Mouse (Mus musculus) spleen, adult 2 months (tissue): ENCODE results near the gene Ptpn1. TPM values are rescaled to one million over a fixed set of nuclear protein-coding genes. Genes with fewer than 3 reads are reported as not detected.

Source experiments
- DNase-seq, 2 experiments: peaks; one replicate each; pipeline versions ENCODE4 v3.0.0 to v3.0.0-alpha.2; 2012 to 2021; ENCODE audit warnings: low spot score in 2 of 2, low read depth in 1 of 2
- H3K27ac ChIP-seq: fragments of 200-500 bp; 2 replicates; pipeline ENCODE4 v1.5.1; 2012; ENCODE audit warnings: low read length, inconsistent platforms; ENCODE audit not compliant: insufficient read depth
- H3K27me3 ChIP-seq: fragments of 200-500 bp; 2 replicates; pipeline ENCODE4 v1.6.1; 2012; ENCODE audit warnings: mild to moderate bottlenecking, moderate library complexity, low read length, inconsistent platforms; ENCODE audit not compliant: control insufficient read depth, insufficient read depth
- H3K36me3 ChIP-seq: fragments of 200-500 bp; 2 replicates; pipeline ENCODE4 v1.6.1; 2012; ENCODE audit warnings: mild to moderate bottlenecking, low read length, inconsistent platforms; ENCODE audit not compliant: control insufficient read depth, insufficient read depth
- H3K4me1 ChIP-seq: fragments of 200-500 bp; 2 replicates; pipeline ENCODE4 v1.6.1; 2011; ENCODE audit warnings: inconsistent platforms; ENCODE audit not compliant: control insufficient read depth, insufficient read depth, insufficient read length
- H3K4me3 ChIP-seq: fragments of 200-500 bp; 2 replicates; pipeline ENCODE4 v1.5.1; 2011; ENCODE audit warnings: mild to moderate bottlenecking, inconsistent platforms; ENCODE audit not compliant: insufficient read depth, insufficient read length; ENCODE audit errors: extremely low read depth
- CTCF ChIP-seq: fragments of 200-500 bp; IDR thresholded peaks from 2 replicates; pipeline ENCODE4 v1.5.1; 2011; ENCODE audit warnings: mild to moderate bottlenecking, inconsistent platforms; ENCODE audit not compliant: insufficient read depth, insufficient read length, insufficient replicate concordance; ENCODE audit errors: extremely low read depth
- POLR2A ChIP-seq: fragments of 200-500 bp; IDR thresholded peaks from 2 replicates; pipeline ENCODE4 v1.6.1; 2011; ENCODE audit warnings: low read depth, low read length, inconsistent platforms
- WGBS: fragments of 180-500 bp; shearing (Covaris S2); methylation state at CpG from one replicate; pipeline ENCODE4 v1.1.7; 2018; 5-methylcytosine and 5-hydroxymethylcytosine counted together
- polyA plus RNA-seq: library from polyadenylated mRNA; depleted of rRNA; stranded (reverse); fragments of >200 nt; gene quantifications from 2 replicates; pipeline ENCODE4 v1.2.3, GENCODE M21; 2012

Ptpn1 gene
- polyA plus RNA-seq, 1 experiment = 83.8 TPM

- WGBS = 83% methylated on average over 8 of the region's 8 CpGs
- H3K4me1 ChIP-seq = peaks cover 4% of the 10 kb centered on the region; the same call in 1 of the 2 replicates
- H3K27me3 ChIP-seq = no peaks in the 10 kb centered on the region
- no peak overlapping the region for H3K4me3 ChIP-seq
- no peak for TF ChIP-seq CTCF
- no peak for DNase-seq
- H3K27ac ChIP-seq = no peak overlapping the region
- H3K36me3 ChIP-seq = no peaks in the 10 kb centered on the region
Observed at GRCm38 (mm10) chr2:167905561-167905960, 26.3 kb upstream of the Ptpn1 start.

GRCm38 (mm10) chr2:167906729-167907128 is 25.1 kb upstream of the Ptpn1 start:
- H3K36me3 ChIP-seq = no peaks in the 10 kb centered on the region
- no peak for TF ChIP-seq POLR2A
- TF ChIP-seq CTCF = no peak
- H3K4me1 ChIP-seq = peaks cover 4% of the 10 kb centered on the region; the same call in 1 of the 2 replicates
- H3K4me3 ChIP-seq = no peak overlapping the region
- no peaks in the 10 kb centered on the region for H3K27me3 ChIP-seq
- DNase-seq = no peak
- no peak overlapping the region for H3K27ac ChIP-seq

- Histone ChIP-seq H3K4me1 (peaks cover 4% of the 10 kb centered on the region; the same call in 1 of the 2 replicates), H3K27ac (no peak overlapping the region), H3K36me3 (no peaks in the 10 kb centered on the region), H3K4me3 (no peak overlapping the region), H3K27me3 (no peaks in the 10 kb centered on the region)
- no peak for DNase-seq
- TF ChIP-seq CTCF = no peak
- no peak for TF ChIP-seq POLR2A
- WGBS = 60% methylated on average over 11 of the region's 11 CpGs
Observed at GRCm38 (mm10) chr2:167909531-167910177, 22.2 kb upstream of the Ptpn1 start.

GRCm38 (mm10) chr2:167910178-167910540 is 21.7 kb upstream of the Ptpn1 start:
- no peak overlapping the region for H3K27ac ChIP-seq
- no peak for TF ChIP-seq CTCF
- TF ChIP-seq POLR2A = no peak
- DNase-seq = no peak
- no peaks in the 10 kb centered on the region for H3K36me3 ChIP-seq
- H3K4me1 ChIP-seq = peaks cover 4% of the 10 kb centered on the region; the same call in 1 of the 2 replicates
- WGBS = 12% methylated on average over 3 of the region's 3 CpGs
- no peaks in the 10 kb centered on the region for H3K27me3 ChIP-seq
- H3K4me3 ChIP-seq = no peak overlapping the region

- 91% methylated on average over 5 of the region's 5 CpGs for WGBS
- TF ChIP-seq POLR2A (no peak), CTCF (no peak)
- Histone ChIP-seq H3K36me3 (no peaks in the 10 kb centered on the region), H3K4me1 (peaks cover 4% of the 10 kb centered on the region; the same call in 1 of the 2 replicates), H3K4me3 (no peak overlapping the region), H3K27ac (no peak overlapping the region), H3K27me3 (no peaks in the 10 kb centered on the region)
- no peak for DNase-seq
Observed at GRCm38 (mm10) chr2:167911511-167911910, 20.3 kb upstream of the Ptpn1 start.

GRCm38 (mm10) chr2:167919081-167919480 is 12.8 kb upstream of the Ptpn1 start:
- Histone ChIP-seq H3K4me1 (no peaks in the 10 kb centered on the region; the same call in 1 of the 2 replicates), H3K27me3 (no peaks in the 10 kb centered on the region), H3K4me3 (no peak overlapping the region), H3K36me3 (no peaks in the 10 kb centered on the region), H3K27ac (no peak overlapping the region)
- DNase-seq = no peak
- 79% methylated on average over 1 of the region's 1 CpGs for WGBS
- TF ChIP-seq POLR2A (no peak), CTCF (no peak)

- TF ChIP-seq CTCF = no peak
- no peak for TF ChIP-seq POLR2A
- Histone ChIP-seq H3K4me3 (no peak overlapping the region), H3K27ac (no peak overlapping the region), H3K27me3 (no peaks in the 10 kb centered on the region), H3K4me1 (peaks cover 3% of the 10 kb centered on the region), H3K36me3 (no peaks in the 10 kb centered on the region)
- 74% methylated on average over 11 of the region's 11 CpGs for WGBS
- no peak for DNase-seq
Observed at GRCm38 (mm10) chr2:167920041-167920440, 11.8 kb upstream of the Ptpn1 start.
